Mouse (Mus musculus): ENCODE data around the gene Spata13. TPM values are rescaled to one million over a fixed set of nuclear protein-coding genes. Genes with fewer than 3 reads are reported as not detected.

Spata13 gene
- total RNA-seq, 2 experiments from 2014 or later = 27.6 to 28.5 TPM

DNA sequence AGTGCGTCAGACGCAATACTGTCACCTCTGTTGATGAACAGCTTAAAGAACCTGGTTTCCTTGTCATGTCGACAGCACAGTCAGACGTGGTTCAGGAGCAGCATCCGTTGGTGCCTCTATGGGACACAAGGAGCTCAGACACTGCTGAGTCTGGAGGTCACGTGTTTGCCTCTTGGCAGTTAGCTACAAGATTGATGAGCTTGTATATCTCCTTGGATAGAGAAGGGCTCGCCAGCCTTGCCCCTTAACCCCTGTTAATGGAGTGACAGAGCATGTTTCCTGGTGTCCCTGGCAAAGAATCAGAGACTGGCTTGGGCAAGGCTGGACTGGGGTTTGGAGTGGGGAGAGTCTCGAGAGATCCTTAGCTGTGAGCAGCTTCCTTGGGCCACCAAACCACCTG lies 4.4 kb downstream of the Spata13 start:
- DNase-seq (ENCODE audit: extremely low spot score in 1 of 2, low spot score in 1 of 2) = no peak

DNA sequence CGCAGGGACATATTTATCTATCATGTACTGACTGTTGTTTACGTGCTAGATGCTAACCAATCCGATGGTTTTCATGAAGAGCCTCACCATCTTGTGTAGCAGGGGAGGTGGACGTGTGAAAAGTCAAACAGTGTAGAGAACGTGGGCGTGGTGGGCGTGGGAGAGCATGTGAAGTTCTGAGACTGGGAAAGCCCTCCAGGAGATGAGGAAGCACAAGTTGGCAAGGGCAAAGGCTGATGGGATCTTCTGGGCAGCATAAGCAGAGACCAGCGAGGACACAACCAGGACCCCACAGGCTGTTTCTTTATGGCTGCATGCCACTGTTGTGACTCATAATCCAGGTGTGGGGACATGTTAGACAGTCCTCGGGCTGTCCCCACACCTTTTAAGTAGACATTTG lies 5.4 kb downstream of the Spata13 start:
- no peak for DNase-seq (ENCODE audit: extremely low spot score in 1 of 2, low spot score in 1 of 2)

DNA sequence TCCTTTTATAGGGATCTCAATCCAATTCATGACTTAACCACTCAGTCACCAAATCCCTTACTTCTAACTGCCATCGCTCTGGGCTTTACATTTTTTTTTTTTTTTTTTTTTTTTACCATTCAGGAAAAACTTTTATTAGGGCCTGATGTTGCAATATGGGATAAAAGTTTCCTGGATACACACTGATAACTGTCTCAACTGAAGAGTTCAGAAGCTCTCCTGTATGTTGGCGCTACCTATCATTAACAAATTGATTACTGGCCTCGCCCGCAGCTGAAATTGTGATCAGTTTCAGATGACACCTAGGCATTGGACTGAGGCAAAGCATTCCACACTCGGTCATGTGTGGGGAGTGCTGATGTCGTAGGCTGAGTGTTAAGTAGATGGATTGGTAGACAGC lies 7.3 kb downstream of the Spata13 start:
- DNase-seq (ENCODE audit: extremely low spot score in 1 of 2, low spot score in 1 of 2) = no peak

DNA sequence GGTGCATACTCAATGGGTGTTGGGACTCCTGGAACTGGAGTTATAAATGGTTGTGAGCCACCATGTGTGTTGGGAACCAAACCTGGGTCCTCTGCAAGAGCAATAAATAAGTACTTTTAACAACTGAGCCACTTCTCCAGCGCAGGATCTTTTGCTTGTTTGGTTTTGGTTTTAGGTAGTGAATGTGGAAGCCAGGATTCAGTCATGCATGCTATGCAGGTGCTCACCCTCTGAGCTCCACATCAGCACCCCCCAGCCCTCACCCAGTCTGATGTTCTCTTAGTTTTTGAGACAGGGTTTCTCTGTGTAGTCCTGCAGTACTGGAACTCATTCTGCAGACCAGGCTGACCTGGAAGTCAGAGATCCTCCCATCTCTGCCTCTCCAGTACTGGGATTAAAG lies 8.3 kb downstream of the Spata13 start:
- no peak for DNase-seq (ENCODE audit: extremely low spot score in 1 of 2, low spot score in 1 of 2)

DNA sequence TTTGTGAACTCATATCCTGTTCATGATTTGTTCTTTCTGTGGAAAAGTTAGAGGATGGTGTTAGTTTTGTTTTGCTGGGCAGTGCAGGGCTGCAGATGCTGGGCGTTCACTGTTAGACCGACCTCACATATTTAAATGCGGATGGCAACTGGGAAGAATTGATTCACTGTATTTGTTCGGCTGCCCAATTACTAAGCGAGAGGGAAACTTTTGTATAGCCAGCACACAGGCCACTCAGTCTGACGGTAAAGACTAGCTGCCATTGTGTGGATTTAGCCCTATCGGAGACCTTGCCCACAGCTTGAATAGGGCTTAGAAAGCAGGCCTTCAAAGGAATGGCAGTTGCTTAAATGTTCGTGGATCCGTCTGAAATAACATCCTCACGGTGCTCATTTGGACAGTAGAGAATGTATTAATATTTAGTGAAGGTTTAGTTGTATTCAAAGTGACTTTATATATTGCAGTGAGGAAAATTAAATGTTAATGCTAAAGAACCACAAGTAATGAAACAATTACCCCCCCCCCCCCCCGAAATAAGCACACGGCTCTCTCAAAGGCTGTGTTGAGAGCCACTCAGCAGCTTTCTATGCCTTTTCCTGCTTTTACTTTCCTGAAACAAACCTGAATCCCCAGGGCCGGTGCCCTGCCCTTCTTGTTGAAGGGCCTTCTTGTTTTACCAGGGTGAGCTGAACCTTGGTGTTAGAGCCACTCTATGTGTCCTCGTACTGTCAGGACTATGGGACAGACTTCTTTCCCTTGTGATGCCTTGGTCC lies 9.5 kb downstream of the Spata13 start:
- DNase-seq (ENCODE audit: extremely low spot score in 1 of 2, low spot score in 1 of 2) = no peak

DNA sequence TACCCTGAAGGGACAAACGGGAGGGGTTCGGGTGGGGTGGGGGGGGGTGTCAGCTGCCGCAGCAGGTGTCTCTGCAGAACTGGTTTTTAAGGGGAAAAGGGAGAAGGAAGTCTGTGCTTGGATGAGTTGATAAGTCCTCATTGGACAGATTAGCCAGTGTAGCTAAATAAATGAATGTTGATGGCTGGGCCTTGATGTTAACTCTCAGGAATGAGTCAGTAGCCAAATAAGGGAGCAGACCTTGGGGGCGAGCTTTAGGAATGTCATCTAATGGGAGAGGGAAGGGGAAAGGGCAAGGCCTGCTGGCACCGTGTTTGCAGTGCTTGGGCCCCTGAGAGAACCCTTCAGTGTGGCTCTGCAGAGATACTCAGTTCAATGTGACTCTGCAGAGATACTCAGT lies 12.6 kb downstream of the Spata13 start:
- DNase-seq (ENCODE audit: extremely low spot score in 1 of 2, low spot score in 1 of 2) = no peak

DNA sequence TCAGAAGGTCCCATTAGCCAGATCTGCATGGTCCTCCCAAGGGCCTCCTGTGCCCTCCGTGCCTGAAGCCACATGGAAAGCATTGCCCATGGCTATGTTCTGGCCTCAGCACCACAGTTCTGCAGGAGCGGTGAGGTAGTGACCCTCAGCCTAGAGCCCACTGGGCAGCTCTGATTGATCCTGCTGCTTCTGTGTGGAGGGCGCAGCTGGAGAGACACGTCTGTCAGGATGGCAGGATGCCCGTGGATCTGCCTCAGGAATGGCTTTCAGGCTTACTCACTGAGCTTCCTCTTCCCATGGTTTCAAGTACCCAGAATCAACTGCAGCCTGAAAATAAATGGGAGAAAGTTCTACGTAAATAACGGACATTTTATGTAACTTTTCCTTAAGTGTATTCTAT lies 14.1 kb downstream of the Spata13 start:
- no peak for DNase-seq (ENCODE audit: extremely low spot score in 1 of 2, low spot score in 1 of 2)

DNA sequence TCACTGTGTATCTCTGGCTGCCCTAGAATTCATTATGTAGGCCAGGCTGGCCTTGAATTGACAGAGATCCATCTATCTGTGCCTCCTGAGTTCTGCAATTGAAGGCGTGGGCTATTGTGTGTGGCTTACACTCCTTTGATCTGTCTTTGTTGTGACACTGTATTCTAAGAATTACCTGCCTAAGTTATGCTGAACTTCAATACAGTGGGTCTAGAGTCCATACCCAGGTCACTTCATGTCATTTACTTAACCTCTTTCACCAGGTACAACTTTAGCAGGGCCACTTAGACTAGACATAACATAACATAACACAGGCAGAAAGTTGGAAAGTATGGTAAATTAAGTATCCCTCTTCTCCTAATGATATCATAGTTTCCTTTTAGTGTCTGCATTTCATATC lies 15.2 kb downstream of the Spata13 start:
- no peak for DNase-seq (ENCODE audit: extremely low spot score in 1 of 2, low spot score in 1 of 2)

DNA sequence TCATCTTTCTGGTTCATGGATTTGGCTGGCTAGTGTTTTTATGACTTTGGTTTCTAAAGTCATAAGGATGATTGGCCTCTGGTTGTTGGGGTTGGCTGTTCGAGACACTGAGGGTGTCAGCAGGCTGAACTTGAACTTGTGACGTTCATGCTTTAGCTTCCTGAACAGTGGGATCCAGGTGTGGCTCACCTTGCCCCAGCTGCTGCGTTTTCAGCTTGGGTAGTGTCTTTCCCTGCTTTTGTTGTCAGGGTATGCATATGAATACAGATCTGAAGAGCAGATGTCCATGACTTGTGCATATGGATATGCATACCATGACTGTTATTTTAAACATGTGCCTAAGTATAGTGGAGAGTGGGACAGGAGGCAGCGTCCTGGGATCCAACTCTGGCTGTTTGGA lies 19.4 kb downstream of the Spata13 start:
- no peak for DNase-seq (ENCODE audit: extremely low spot score in 1 of 2, low spot score in 1 of 2)

DNA sequence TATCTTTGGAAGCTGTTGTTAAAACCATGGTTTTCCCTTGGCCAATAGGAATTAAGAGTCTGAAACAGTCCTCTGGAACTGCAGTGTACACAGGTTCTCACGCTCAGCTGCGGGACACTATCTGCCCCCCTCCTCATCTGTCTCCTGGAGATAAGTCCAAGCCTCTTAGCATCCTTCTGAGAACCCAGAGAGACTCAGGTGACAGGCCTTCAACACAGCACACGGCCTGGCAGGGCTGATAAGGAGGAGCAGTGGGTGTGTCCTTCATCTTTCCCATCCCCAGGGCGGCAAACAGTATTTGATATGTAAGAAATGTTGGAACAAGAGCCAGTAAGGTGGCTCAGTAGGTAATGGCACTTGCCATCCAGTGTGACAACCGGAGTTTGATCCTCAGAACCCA lies 20.2 kb downstream of the Spata13 start:
- no peak for DNase-seq (ENCODE audit: extremely low spot score in 1 of 2, low spot score in 1 of 2)

DNA sequence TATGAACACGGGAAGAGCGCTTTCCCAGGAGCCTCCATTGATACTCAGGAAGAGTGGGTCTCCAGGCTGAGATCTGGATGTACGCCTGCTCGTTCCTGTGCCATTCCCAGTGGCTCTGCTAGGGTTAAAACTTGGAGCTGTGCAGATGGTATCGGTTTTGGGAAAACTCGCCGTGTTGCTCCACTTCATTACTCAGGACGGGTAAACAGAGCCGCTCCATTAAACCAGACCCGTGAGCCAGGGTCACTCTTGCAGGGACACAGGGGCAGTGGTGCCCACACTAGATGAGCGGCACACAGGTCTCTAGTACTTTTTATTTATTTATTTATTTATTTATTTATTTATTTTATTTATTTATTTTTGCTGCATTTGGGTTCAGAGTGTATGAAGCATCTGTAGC lies 20.9 kb downstream of the Spata13 start:
- DNase-seq (ENCODE audit: extremely low spot score in 1 of 2, low spot score in 1 of 2) = no peak

DNA sequence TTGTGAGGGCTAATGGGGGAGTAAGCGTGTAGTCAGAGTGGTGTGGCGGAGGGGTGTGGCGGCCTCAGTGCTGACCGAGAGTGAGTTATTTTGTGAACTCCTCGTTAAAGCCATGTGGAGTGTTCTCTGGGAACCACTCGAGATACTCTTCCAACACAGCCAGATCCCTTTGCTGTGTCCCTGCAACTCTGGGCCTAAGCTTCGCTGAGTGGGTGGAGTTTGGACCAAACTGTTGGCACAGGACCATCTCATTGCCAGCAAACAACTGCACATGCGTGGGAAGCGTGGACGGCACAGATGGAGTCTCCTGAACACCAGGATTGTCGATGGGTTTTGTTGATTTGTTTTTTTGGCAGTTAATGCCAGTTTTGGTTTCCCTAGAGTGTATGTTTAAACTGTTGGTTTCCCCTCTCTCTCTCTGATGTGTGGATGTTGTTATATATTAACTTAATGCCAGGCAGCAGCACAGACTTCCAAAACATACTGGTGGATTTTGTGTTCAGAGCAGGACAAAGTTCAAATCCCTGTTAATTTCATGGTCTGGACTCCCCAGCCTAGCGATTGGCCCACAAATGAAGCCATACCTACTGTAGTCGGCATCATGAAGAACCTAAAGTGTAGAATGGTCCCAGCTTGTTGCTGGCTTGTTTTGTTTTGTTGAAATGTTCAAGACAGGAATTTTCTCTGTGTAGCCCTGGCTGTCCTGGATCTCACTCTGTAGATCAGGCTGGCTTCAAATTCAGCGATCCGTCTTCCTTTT lies 22.3 kb downstream of the Spata13 start:
- peak; percentile 40 to 59 for DNase-seq (ENCODE audit: extremely low spot score in 1 of 2, low spot score in 1 of 2)

DNA sequence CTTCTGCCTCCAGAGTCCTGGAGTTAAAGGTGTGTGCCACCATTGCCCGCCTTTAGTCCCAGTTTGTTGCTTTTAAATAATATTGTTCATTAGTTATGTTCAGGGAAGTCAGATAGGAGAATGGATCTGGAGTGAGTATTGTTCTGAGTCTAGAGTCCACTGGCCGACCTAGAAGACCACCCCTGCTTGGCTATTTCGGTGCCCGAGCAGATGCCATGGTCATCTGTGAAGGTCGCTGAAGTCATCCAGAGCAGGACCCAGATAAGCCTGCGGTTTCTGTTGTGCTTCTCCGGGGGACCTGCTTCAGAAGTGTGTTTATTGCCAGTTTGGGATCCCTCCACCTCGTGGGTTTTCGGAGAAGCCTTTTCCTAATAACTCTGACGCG lies 22.9 kb downstream of the Spata13 start:
- DNase-seq (ENCODE audit: extremely low spot score in 1 of 2, low spot score in 1 of 2) = no peak

DNA sequence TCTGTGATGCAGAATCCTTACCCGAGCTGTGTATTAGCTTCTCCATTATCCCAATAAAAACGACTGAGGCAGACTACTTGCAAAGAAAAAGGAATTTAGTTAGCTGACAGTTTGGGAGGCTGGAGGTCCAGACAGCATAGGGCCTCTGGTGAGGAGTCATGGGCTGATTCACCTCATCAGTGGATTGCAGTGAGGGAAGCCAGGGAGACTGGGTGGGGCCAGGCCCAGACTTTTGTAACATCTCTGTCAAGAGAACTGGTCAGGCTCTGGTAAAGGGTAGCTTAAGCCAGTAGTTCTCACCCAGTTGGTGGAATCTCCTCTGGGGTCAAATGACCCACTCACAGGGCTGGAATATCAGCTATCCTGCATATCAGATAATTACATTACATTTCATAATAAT lies 24.1 kb downstream of the Spata13 start:
- DNase-seq (ENCODE audit: extremely low spot score in 1 of 2, low spot score in 1 of 2) = no peak

DNA sequence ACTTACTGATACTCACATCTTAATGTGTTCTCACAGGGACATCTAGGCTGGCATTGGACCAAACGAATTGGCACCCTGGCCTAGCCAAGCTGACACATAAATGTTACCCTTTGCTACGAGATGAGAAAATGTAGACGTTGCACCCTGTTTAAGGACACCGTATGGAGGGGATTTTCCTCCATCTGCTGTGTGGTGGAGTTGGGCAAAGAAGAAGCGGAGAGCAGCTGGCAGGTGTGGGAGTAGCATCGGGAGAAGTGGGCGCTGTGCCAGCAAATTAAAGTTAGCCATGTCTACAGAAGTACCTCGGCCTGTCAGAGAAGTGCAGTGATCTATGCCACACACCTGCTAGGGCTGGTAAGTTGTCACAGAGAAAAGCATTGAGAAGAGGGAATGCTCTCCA lies 25.7 kb downstream of the Spata13 start:
- peak; percentile 60 to 73 for DNase-seq (ENCODE audit: extremely low spot score in 1 of 2, low spot score in 1 of 2)

DNA sequence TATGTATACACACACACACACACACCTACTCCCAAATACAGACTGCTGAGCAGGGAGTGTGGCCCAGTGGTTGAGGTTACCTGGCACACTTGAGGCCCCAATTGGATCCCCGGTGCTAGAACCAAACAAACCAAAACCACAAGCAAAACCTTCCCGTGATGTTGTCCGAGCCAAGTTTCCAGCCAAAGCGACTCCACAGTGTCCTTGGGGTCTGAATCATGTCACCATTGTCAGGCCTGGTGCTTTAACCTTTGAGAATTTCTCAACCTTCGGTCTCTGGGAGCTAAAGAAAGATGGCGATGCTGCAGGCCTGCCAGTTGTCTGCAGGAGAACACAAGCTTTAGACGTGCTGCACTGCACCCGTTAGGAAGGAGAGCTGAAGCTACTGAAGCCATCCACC lies 26.8 kb downstream of the Spata13 start:
- no peak for DNase-seq (ENCODE audit: extremely low spot score in 1 of 2, low spot score in 1 of 2)

DNA sequence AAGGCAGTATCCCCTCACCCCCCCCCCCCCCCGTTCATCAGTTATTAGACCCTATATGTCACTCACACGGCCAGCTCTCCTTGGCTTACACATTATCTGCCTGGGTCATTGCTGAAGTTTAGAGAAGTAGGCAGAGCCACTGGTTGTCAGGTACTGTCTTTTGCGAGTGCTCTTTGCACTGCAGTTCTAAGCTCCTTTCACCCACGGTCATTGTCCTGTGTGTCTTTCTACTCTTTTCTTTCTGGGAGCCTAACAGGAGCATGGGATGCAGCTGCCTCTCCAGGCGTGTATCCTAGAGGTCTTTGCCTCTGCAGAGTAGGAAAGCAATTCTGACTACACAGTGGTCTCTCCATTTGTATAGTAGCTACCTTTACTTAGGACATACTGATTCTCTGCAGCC lies 27.5 kb downstream of the Spata13 start:
- no peak for DNase-seq (ENCODE audit: extremely low spot score in 1 of 2, low spot score in 1 of 2)

DNA sequence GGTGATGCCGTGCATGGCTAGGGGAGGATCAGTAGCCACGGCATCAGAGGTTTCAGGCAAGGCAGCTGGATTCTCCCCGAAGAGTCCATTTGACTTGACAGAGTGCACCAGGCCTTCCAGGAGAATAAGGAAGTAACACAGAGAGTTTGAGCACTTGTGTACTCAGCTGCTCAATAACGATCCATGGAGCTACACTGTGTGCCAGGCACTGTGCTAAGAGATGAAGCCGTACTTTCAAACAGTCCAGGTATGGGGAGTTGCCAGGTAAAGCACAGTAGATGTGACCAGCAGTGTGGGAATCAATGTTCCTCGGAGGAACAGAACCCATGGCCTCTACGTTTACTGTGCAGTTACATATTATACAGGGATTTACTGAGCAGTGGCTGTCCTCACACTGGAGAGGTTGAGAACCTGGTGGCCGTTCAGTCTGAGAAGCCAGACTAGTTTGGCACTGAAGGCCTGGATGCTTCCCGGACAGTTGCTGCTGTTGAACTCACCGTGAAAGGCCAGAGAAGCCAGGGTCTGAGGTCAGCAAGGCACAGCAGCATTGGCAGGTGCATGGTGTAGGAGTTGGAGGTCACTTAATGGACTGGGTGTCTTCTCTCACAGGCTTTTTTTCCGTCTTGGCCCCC lies 29.6 kb downstream of the Spata13 start:
- DNase-seq (ENCODE audit: extremely low spot score in 1 of 2, low spot score in 1 of 2) = no peak

DNA sequence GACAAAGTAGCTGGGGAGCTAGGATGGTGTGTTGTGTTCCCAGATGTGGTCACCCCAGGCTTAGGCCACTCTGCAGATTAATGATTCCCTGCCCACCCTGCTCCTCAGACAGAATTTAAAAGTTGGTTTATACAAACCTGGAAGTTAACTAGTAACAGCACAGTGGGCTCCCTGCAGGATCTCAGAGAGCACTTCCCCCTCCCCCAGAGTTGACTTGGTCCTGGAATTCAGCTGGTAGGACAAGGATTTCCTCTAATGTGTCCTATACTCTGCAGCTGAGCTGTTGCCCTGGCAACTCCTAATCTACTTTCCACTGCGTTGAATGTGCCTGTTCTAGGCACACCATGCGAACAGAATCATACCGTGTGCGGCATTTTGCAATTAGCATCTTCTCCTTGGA lies 30.8 kb downstream of the Spata13 start:
- no peak for DNase-seq (ENCODE audit: extremely low spot score in 1 of 2, low spot score in 1 of 2)

DNA sequence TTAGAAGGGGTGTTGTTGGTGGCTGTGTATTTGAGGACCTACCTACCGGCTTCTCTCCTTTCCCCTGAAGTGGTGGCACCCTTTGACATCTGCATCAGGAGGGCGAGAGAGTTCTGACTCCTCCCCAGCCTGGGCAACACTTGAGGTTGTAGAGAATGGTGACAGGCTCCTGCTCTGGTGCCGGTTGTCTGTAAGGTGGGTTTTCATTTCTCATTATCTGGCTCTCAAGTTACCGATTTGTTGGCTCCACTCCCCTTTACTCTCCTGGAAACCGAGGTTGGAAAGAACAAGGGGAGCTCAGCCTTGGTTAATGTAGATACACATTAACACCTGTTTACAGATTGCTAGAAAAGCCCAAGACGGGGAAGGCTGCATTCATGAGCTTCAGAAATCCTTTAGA lies 31.5 kb downstream of the Spata13 start:
- no peak for DNase-seq (ENCODE audit: extremely low spot score in 1 of 2, low spot score in 1 of 2)

DNA sequence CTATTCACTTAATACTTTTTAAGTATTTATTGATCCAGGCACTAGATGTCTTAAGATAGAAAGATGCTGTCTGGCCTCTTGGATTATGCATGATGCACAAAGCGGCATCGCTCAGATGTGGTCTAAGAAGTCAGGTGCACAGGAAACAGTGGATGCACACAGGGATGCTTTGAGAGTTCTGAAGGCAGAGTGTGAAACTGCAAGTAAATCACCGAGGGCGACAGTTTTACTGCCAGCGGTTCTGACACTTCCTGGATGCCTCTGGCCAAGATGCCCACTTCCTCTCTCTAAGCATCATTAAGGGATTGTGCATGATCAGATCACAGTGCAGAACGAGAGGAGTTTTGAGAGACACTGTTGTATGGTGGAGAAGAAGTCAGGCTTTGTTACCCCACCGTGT lies 32.5 kb downstream of the Spata13 start:
- no peak for DNase-seq (ENCODE audit: extremely low spot score in 1 of 2, low spot score in 1 of 2)

DNA sequence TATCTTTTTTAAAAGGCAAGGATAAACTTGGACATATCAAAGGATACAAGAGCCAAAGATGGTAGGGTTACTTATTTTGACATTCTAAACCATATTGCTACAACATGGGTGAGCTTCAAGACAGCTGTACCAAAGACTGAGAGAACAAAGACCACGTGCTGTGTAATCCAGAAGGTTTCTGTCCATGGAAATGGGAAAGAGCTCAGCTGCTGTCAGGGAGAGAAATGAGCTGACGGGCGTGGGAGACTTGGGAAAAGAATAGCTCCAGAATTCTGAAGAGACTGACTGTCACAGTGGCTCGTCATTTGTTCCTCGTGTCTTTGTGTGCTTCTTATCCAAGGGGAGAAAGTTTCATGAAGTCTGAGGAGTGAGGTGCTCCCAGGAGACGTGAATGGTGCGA lies 36.4 kb downstream of the Spata13 start:
- no peak for DNase-seq (ENCODE audit: extremely low spot score in 1 of 2, low spot score in 1 of 2)

Data from layer of hippocampus, postnatal 25 days (tissue).